ENCODE assay signal across 24 mouse cellular contexts in genomic region chr3:153932461-153932860, GRCm38 (mm10). TPM values are rescaled to one million over a fixed set of nuclear protein-coding genes. Genes with fewer than 3 reads are reported as not detected.
A peak's percentile ranks its signal among the peaks of the same experiment; 100 is the strongest.
DNase-seq lines count a peak whose midpoint lies in the region; ATAC-seq lines count a peak whose summit lies in the region.
"Had no signal": no experiment of that assay in that cellular context is flagged by ENCODE, and none has a peak within 500 bp of the region (broad histone marks: within the 10 kb centered on the region; RNA-seq: fewer than 3 reads in every experiment).

No protein-coding gene starts in this region.

- H3K4me3 ChIP-seq in intestine, embryonic 16.5 days (ENCODE audit: low read length), result no peak overlapping the region
- no peak overlapping the region for H3K4me3 ChIP-seq in intestine, embryonic 15.5 days (replicated peaks)
- no peak overlapping the region for H3K4me3 ChIP-seq in liver, embryonic 15.5 days (replicated peaks)
- H3K4me3 ChIP-seq in liver, embryonic 11.5 days (ENCODE audit: low read depth, low read length), result no peak overlapping the region
- no peak overlapping the region for H3K4me3 ChIP-seq in hindbrain, embryonic 14.5 days (replicated peaks; ENCODE audit: low read length)
- H3K4me3 ChIP-seq: forebrain, embryonic 10.5 days; forebrain, embryonic 13.5 days; heart, adult 2 months; heart, embryonic 10.5 days; heart, embryonic 13.5 days; hindbrain, embryonic 15.5 days had no signal

- ATAC-seq in intestine, embryonic 16.5 days, result peak; percentile 62
- ATAC-seq in intestine, embryonic 15.5 days, result no peak
- ATAC-seq in liver, embryonic 15.5 days (ENCODE audit: insufficient read depth), result peak; percentile 29; the same call in 1 of the 2 replicates
- no peak for ATAC-seq in liver, embryonic 11.5 days (replicated peaks; ENCODE audit: low FRiP score)
- 0 out of 2 replicates have a peak, but pooled peaks have one; percentile 25 for ATAC-seq in megakaryocyte progenitor cell, adult 5-6 weeks (replicated peaks; ENCODE audit: poor library complexity)
- ATAC-seq in hindbrain, embryonic 14.5 days (ENCODE audit: low FRiP score), result no peak
- ATAC-seq: activated CD4-positive, CD25-positive, alpha-beta regulatory T cell, adult 4 months; forebrain, embryonic 13.5 days had no signal

- 86% methylated on average over 5 of the region's 5 CpGs for WGBS in intestine, embryonic 16.5 days
- 92% methylated on average over 5 of the region's 5 CpGs for WGBS in intestine, embryonic 15.5 days
- WGBS in liver, embryonic 15.5 days (ENCODE audit: insufficient replicate concordance), result 68% methylated on average over 5 of the region's 5 CpGs
- 91% methylated on average over 5 of the region's 5 CpGs for WGBS in liver, embryonic 11.5 days
- WGBS in hindbrain, embryonic 14.5 days, result 94% methylated on average over 5 of the region's 5 CpGs

- H3K9ac ChIP-seq in intestine, embryonic 16.5 days (ENCODE audit: low read depth, low read length), result no peak overlapping the region
- no peak overlapping the region for H3K9ac ChIP-seq in intestine, embryonic 15.5 days
- H3K9ac ChIP-seq in liver, embryonic 15.5 days, result no peak overlapping the region
- H3K9ac ChIP-seq in liver, embryonic 11.5 days (ENCODE audit: low read depth, low read length), result no peak overlapping the region
- no peak overlapping the region for H3K9ac ChIP-seq in hindbrain, embryonic 14.5 days
- H3K9ac ChIP-seq: forebrain, embryonic 13.5 days; heart, embryonic 13.5 days; hindbrain, embryonic 15.5 days had no signal

- H3K27me3 ChIP-seq in intestine, embryonic 16.5 days (replicated peaks; ENCODE audit: control insufficient read depth, insufficient read depth, low read length), result no peaks in the 10 kb centered on the region
- H3K27me3 ChIP-seq in intestine, embryonic 15.5 days (replicated peaks), result no peaks in the 10 kb centered on the region
- no peaks in the 10 kb centered on the region for H3K27me3 ChIP-seq in liver, embryonic 15.5 days
- H3K27me3 ChIP-seq in liver, embryonic 11.5 days (replicated peaks; ENCODE audit: control insufficient read depth, insufficient read depth, low read length), result no peaks in the 10 kb centered on the region
- H3K27me3 ChIP-seq in hindbrain, embryonic 14.5 days (ENCODE audit: control insufficient read depth, insufficient read depth, low read length), result no peaks in the 10 kb centered on the region
- H3K27me3 ChIP-seq: forebrain, embryonic 13.5 days; heart, embryonic 13.5 days; hindbrain, embryonic 15.5 days had no signal

- H3K36me3 ChIP-seq in intestine, embryonic 16.5 days (ENCODE audit: control insufficient read depth, insufficient read depth, low read length), result peaks cover 15% of the 10 kb centered on the region
- peaks cover 14% of the 10 kb centered on the region for H3K36me3 ChIP-seq in intestine, embryonic 15.5 days
- peaks cover 68% of the 10 kb centered on the region for H3K36me3 ChIP-seq in liver, embryonic 15.5 days (replicated peaks)
- peaks cover 26% of the 10 kb centered on the region for H3K36me3 ChIP-seq in liver, embryonic 11.5 days (ENCODE audit: control insufficient read depth, insufficient read depth, low read length)
- H3K36me3 ChIP-seq in hindbrain, embryonic 14.5 days (replicated peaks; ENCODE audit: control insufficient read depth, insufficient read depth), result peaks cover 64% of the 10 kb centered on the region

- no peaks in the 10 kb centered on the region for H3K4me1 ChIP-seq in intestine, embryonic 16.5 days (ENCODE audit: control insufficient read depth, insufficient read depth, low read length)
- no peaks in the 10 kb centered on the region; the same call in 1 of the 2 replicates for H3K4me1 ChIP-seq in intestine, embryonic 15.5 days (replicated peaks)
- H3K4me1 ChIP-seq in liver, embryonic 15.5 days (replicated peaks), result 0 out of 2 replicates have a peak, but pooled peaks cover 3% of the 10 kb centered on the region
- no peaks in the 10 kb centered on the region for H3K4me1 ChIP-seq in liver, embryonic 11.5 days (replicated peaks; ENCODE audit: control insufficient read depth, insufficient read depth, low read length)
- no peaks in the 10 kb centered on the region for H3K4me1 ChIP-seq in hindbrain, embryonic 14.5 days (replicated peaks; ENCODE audit: control insufficient read depth, insufficient read depth, low read length)
- H3K4me1 ChIP-seq: forebrain, embryonic 10.5 days; forebrain, embryonic 13.5 days; hindbrain, embryonic 15.5 days had no signal

- no peak overlapping the region for H3K4me2 ChIP-seq in intestine, embryonic 16.5 days (ENCODE audit: low read depth, low read length)
- no peak overlapping the region for H3K4me2 ChIP-seq in intestine, embryonic 15.5 days (replicated peaks)
- no peak overlapping the region for H3K4me2 ChIP-seq in liver, embryonic 15.5 days
- no peak overlapping the region for H3K4me2 ChIP-seq in liver, embryonic 11.5 days
- no peak overlapping the region for H3K4me2 ChIP-seq in hindbrain, embryonic 14.5 days (replicated peaks)
- H3K4me2 ChIP-seq: forebrain, embryonic 13.5 days; heart, embryonic 13.5 days; hindbrain, embryonic 15.5 days had no signal

- H3K27ac ChIP-seq in intestine, embryonic 16.5 days (ENCODE audit: low read length), result no peak overlapping the region
- H3K27ac ChIP-seq in intestine, embryonic 15.5 days, result no peak overlapping the region
- no peak overlapping the region for H3K27ac ChIP-seq in liver, embryonic 15.5 days (replicated peaks)
- no peak overlapping the region for H3K27ac ChIP-seq in liver, embryonic 11.5 days (ENCODE audit: low read depth, low read length)
- no peak overlapping the region for H3K27ac ChIP-seq in hindbrain, embryonic 14.5 days
- H3K27ac ChIP-seq: forebrain, embryonic 10.5 days; forebrain, embryonic 13.5 days; heart, adult 2 months; heart, embryonic 10.5 days; heart, embryonic 13.5 days; hindbrain, embryonic 15.5 days had no signal

- H3K9me3 ChIP-seq in intestine, embryonic 16.5 days (ENCODE audit: control insufficient read depth, low read length), result no peaks in the 10 kb centered on the region
- no peaks in the 10 kb centered on the region for H3K9me3 ChIP-seq in intestine, embryonic 15.5 days
- no peaks in the 10 kb centered on the region for H3K9me3 ChIP-seq in liver, embryonic 15.5 days (replicated peaks)
- no peaks in the 10 kb centered on the region for H3K9me3 ChIP-seq in liver, embryonic 11.5 days (ENCODE audit: control insufficient read depth, low read length)
- no peaks in the 10 kb centered on the region for H3K9me3 ChIP-seq in hindbrain, embryonic 14.5 days (ENCODE audit: control insufficient read depth, low read length)
- H3K9me3 ChIP-seq: forebrain, embryonic 10.5 days; forebrain, embryonic 13.5 days; heart, embryonic 10.5 days; heart, embryonic 13.5 days; hindbrain, embryonic 15.5 days had no signal

- DNase-seq in liver, embryonic 11.5 days (ENCODE audit: low spot score), result no peak
- DNase-seq in hindbrain, embryonic 14.5 days (ENCODE audit: low spot score), result no peak
- no peak for DNase-seq in right cerebral cortex, postnatal 14 days
- no peak for DNase-seq in lung, postnatal 14 days
- DNase-seq: adrenal gland, adult 8-10 months; adrenal gland, postnatal 25 days; cerebellum, adult 18-20 months; cerebellum, adult 9-10 months; cerebellum, postnatal 14 days; gastrocnemius, postnatal 25 days; heart, adult 2 months; heart, postnatal 14 days; heart, postnatal 4 days had no signal

RNA-seq across cellular contexts. Expression of gene Acadm, which starts 12.0 kb away (rescaled TPM):
- 146 and 152 TPM in 2 replicates for polyA plus RNA-seq in intestine, embryonic 16.5 days (2015; fragmentation: Nextera tagmentation; extraction: Ambion mirVana)
- 112 and 118 TPM in 2 replicates for polyA plus RNA-seq in intestine, embryonic 15.5 days (2015; fragmentation: Nextera tagmentation; extraction: Ambion mirVana)
- 82.5 and 101 TPM in 2 replicates for polyA plus RNA-seq in liver, embryonic 15.5 days (2015; fragmentation: Nextera tagmentation; extraction: Ambion mirVana)
- 68.9 and 75.3 TPM in 2 replicates for polyA plus RNA-seq in liver, embryonic 11.5 days (2014; fragmentation: Nextera tagmentation; extraction: Ambion mirVana)
- 65.5 and 70.0 TPM in 2 replicates for total RNA-seq in megakaryocyte progenitor cell, adult 5-6 weeks (2015)
- 216 TPM in 2 replicates for total RNA-seq in megakaryocyte progenitor cell, adult 5-6 weeks (2017)
- 62.6 and 69.6 TPM in 2 replicates for polyA plus RNA-seq in hindbrain, embryonic 14.5 days (2014; fragmentation: Nextera tagmentation; extraction: Ambion mirVana)

RNA-seq across cellular contexts. Expression of gene Rabggtb, which starts 19.7 kb away (rescaled TPM):
- polyA plus RNA-seq in intestine, embryonic 16.5 days (2015; fragmentation: Nextera tagmentation; extraction: Ambion mirVana), result 49.4 and 54.2 TPM in 2 replicates
- 55.8 and 58.0 TPM in 2 replicates for polyA plus RNA-seq in intestine, embryonic 15.5 days (2015; fragmentation: Nextera tagmentation; extraction: Ambion mirVana)
- 36.6 and 38.2 TPM in 2 replicates for polyA plus RNA-seq in liver, embryonic 15.5 days (2015; fragmentation: Nextera tagmentation; extraction: Ambion mirVana)
- 86.9 and 95.9 TPM in 2 replicates for polyA plus RNA-seq in liver, embryonic 11.5 days (2014; fragmentation: Nextera tagmentation; extraction: Ambion mirVana)
- total RNA-seq in megakaryocyte progenitor cell, adult 5-6 weeks (2015), result 121 and 132 TPM in 2 replicates
- 129 and 171 TPM in 2 replicates for total RNA-seq in megakaryocyte progenitor cell, adult 5-6 weeks (2017)
- polyA plus RNA-seq in hindbrain, embryonic 14.5 days (2014; fragmentation: Nextera tagmentation; extraction: Ambion mirVana), result 54.8 and 58.4 TPM in 2 replicates

RNA-seq across cellular contexts. Expression of gene Msh4, which starts 26.5 kb away (rescaled TPM):
- 0.06 and 0.07 TPM in 2 replicates for polyA plus RNA-seq in intestine, embryonic 16.5 days (2015; fragmentation: Nextera tagmentation; extraction: Ambion mirVana)
- polyA plus RNA-seq in intestine, embryonic 15.5 days (2015; fragmentation: Nextera tagmentation; extraction: Ambion mirVana), result 0.04 and 0.08 TPM in 2 replicates
- polyA plus RNA-seq in liver, embryonic 15.5 days (2015; fragmentation: Nextera tagmentation; extraction: Ambion mirVana), result 0.03 TPM in 1 of 2 replicates, not detected in the other
- 0.09 and 0.11 TPM in 2 replicates for polyA plus RNA-seq in liver, embryonic 11.5 days (2014; fragmentation: Nextera tagmentation; extraction: Ambion mirVana)
- total RNA-seq in megakaryocyte progenitor cell, adult 5-6 weeks (2015), result not detected in 2 replicates
- 0.25 TPM in 1 of 2 replicates, not detected in the other for total RNA-seq in megakaryocyte progenitor cell, adult 5-6 weeks (2017)
- 0.32 TPM in 1 of 2 replicates, not detected in the other for polyA plus RNA-seq in hindbrain, embryonic 14.5 days (2014; fragmentation: Nextera tagmentation; extraction: Ambion mirVana)
- total RNA-seq: gastrocnemius, postnatal 25 days had no signal
- polyA plus RNA-seq: embryonic facial prominence, embryonic 11.5 days had no signal

RNA-seq across cellular contexts. Expression of gene Slc44a5, which starts 40.8 kb away (rescaled TPM):
- 0.56 and 0.59 TPM in 2 replicates for polyA plus RNA-seq in intestine, embryonic 16.5 days (2015; fragmentation: Nextera tagmentation; extraction: Ambion mirVana)
- polyA plus RNA-seq in intestine, embryonic 15.5 days (2015; fragmentation: Nextera tagmentation; extraction: Ambion mirVana), result 0.68 and 0.97 TPM in 2 replicates
- polyA plus RNA-seq in liver, embryonic 15.5 days (2015; fragmentation: Nextera tagmentation; extraction: Ambion mirVana), result 0.10 and 0.29 TPM in 2 replicates
- 0.93 and 1.1 TPM in 2 replicates for polyA plus RNA-seq in liver, embryonic 11.5 days (2014; fragmentation: Nextera tagmentation; extraction: Ambion mirVana)
- total RNA-seq in megakaryocyte progenitor cell, adult 5-6 weeks (2015), result not detected in 2 replicates
- total RNA-seq in megakaryocyte progenitor cell, adult 5-6 weeks (2017), result not detected in 2 replicates
- polyA plus RNA-seq in hindbrain, embryonic 14.5 days (2014; fragmentation: Nextera tagmentation; extraction: Ambion mirVana), result 11.3 and 14.0 TPM in 2 replicates
- total RNA-seq: adrenal gland, postnatal 25 days had no signal
- polyA plus RNA-seq: activated CD4-positive, CD25-positive, alpha-beta regulatory T cell, adult 4 months had no signal

Comparison
In these comparisons a context has a peak if more than half of its experiments do, and no peak if none do; other contexts are left out.
1. ATAC-seq: peak in intestine, embryonic 16.5 days (single experiment), liver, embryonic 15.5 days (single experiment) and megakaryocyte progenitor cell, adult 5-6 weeks (single experiment); none in intestine, embryonic 15.5 days (single experiment), liver, embryonic 11.5 days (single experiment) and hindbrain, embryonic 14.5 days (single experiment).